Mouse (Mus musculus) hindbrain, embryonic 10.5 days (tissue): ENCODE measurements around the gene Clint1. TPM values are rescaled to one million over a fixed set of nuclear protein-coding genes. Genes with fewer than 3 reads are reported as not detected.

Experiments
- DNase-seq: peaks from one replicate; pipeline ENCODE4 v3.0.0-alpha.2; 2017; ENCODE audit warnings: low spot score
- H3K27ac ChIP-seq: fragments of 300-500 bp; sonication (generic); 2 replicates; pipeline ENCODE4 v1.5.1; 2016; ENCODE audit warnings: mild to moderate bottlenecking, moderate library complexity
- H3K27me3 ChIP-seq: fragments of 300-500 bp; sonication (generic); 2 replicates; pipeline ENCODE4 v1.6.1; 2016; ENCODE audit warnings: mild to moderate bottlenecking; ENCODE audit not compliant: poor library complexity, insufficient read depth, severe bottlenecking
- H3K36me3 ChIP-seq: fragments of 300-500 bp; sonication (generic); 2 replicates; pipeline ENCODE4 v1.6.1; 2016; ENCODE audit warnings: mild to moderate bottlenecking, moderate library complexity
- H3K4me1 ChIP-seq: fragments of 300-500 bp; sonication (generic); replicated peaks from 2 replicates; pipeline ENCODE4 v1.6.1; 2016; ENCODE audit warnings: mild to moderate bottlenecking
- H3K4me3 ChIP-seq: fragments of 300-500 bp; sonication (generic); 2 replicates; pipeline ENCODE4 v1.5.1; 2016; ENCODE audit warnings: mild to moderate bottlenecking, moderate library complexity
- H3K9me3 ChIP-seq: fragments of 300-500 bp; sonication (generic); 2 replicates; pipeline ENCODE4 v1.6.1; 2016; ENCODE audit warnings: mild to moderate bottlenecking, moderate library complexity
- WGBS: fragments of 180-500 bp; shearing (Covaris S2); methylation state at CpG from one replicate; pipeline ENCODE4 v1.1.7; 2016; 5-methylcytosine and 5-hydroxymethylcytosine counted together
- polyA plus RNA-seq: library from polyadenylated mRNA; unstranded; fragments of >200 nt; fragmentation: Nextera tagmentation; extraction: Ambion mirVana; gene quantifications from 2 replicates; pipeline ENCODE4 v1.2.1, GENCODE M21; 2016

Gene Clint1
- polyA plus RNA-seq: 59.1 and 62.2 TPM in 2 replicates

GRCm38 (mm10) chr11:45851516-45852123, at the start of gene Clint1:
Gene Clint1 (plus strand): TSS chr11:45852051.
- Histone ChIP-seq H3K27me3 (no peaks in the 10 kb centered on the region), H3K4me1 (peaks cover 23% of the 10 kb centered on the region), H3K36me3 (peaks cover 30% of the 10 kb centered on the region), H3K4me3 (peak within 1 kb of the TSS; percentile 92), H3K27ac (peak within 1 kb of the TSS; percentile 95), H3K9me3 (no peaks in the 10 kb centered on the region)
- peak; percentile 82 for DNase-seq
- WGBS: under 1% methylated on average over 57 of the region's 57 CpGs

- Histone ChIP-seq H3K4me1 (peaks cover 5% of the 10 kb centered on the region; the same call in 1 of the 2 replicates), H3K4me3 (no peak overlapping the region), H3K36me3 (no peaks in the 10 kb centered on the region), H3K9me3 (no peaks in the 10 kb centered on the region), H3K27ac (no peak overlapping the region), H3K27me3 (no peaks in the 10 kb centered on the region)
- DNase-seq: no peak
- WGBS: 86% methylated on average over 4 of the region's 4 CpGs
These were observed 47.8 kb upstream of the Clint1 start for GRCm38 (mm10) chr11:45804068-45804467.

- WGBS: 78% methylated on average over 6 of the region's 6 CpGs
- Histone ChIP-seq H3K36me3 (no peaks in the 10 kb centered on the region), H3K9me3 (no peaks in the 10 kb centered on the region), H3K4me1 (no peaks in the 10 kb centered on the region), H3K4me3 (no peak overlapping the region), H3K27ac (no peak overlapping the region), H3K27me3 (no peaks in the 10 kb centered on the region)
- DNase-seq: no peak
These were observed 46.5 kb upstream of the Clint1 start for GRCm38 (mm10) chr11:45805312-45805772.

GRCm38 (mm10) chr11:45805810-45806209, 46.0 kb upstream of the Clint1 start:
- 79% methylated on average over 2 of the region's 2 CpGs for WGBS
- Histone ChIP-seq H3K4me1 (no peaks in the 10 kb centered on the region), H3K27me3 (no peaks in the 10 kb centered on the region), H3K4me3 (no peak overlapping the region), H3K27ac (no peak overlapping the region), H3K36me3 (no peaks in the 10 kb centered on the region), H3K9me3 (no peaks in the 10 kb centered on the region)
- no peak for DNase-seq

GRCm38 (mm10) chr11:45806264-45806663, 45.6 kb upstream of the Clint1 start:
- Histone ChIP-seq H3K4me1 (no peaks in the 10 kb centered on the region), H3K4me3 (no peak overlapping the region), H3K27me3 (no peaks in the 10 kb centered on the region), H3K27ac (no peak overlapping the region), H3K9me3 (no peaks in the 10 kb centered on the region), H3K36me3 (no peaks in the 10 kb centered on the region)
- 87% methylated on average over 2 of the region's 2 CpGs for WGBS
- no peak for DNase-seq

- no peak for DNase-seq
- Histone ChIP-seq H3K27me3 (no peaks in the 10 kb centered on the region), H3K4me3 (no peak overlapping the region), H3K4me1 (no peaks in the 10 kb centered on the region), H3K36me3 (no peaks in the 10 kb centered on the region), H3K27ac (no peak overlapping the region), H3K9me3 (no peaks in the 10 kb centered on the region)
- WGBS: 86% methylated on average over 3 of the region's 3 CpGs
These were observed 45.0 kb upstream of the Clint1 start for GRCm38 (mm10) chr11:45806809-45807208.

GRCm38 (mm10) chr11:45807820-45808219, 44.0 kb upstream of the Clint1 start:
- Histone ChIP-seq H3K4me3 (no peak overlapping the region), H3K9me3 (no peaks in the 10 kb centered on the region), H3K27ac (no peak overlapping the region), H3K4me1 (no peaks in the 10 kb centered on the region), H3K36me3 (no peaks in the 10 kb centered on the region), H3K27me3 (no peaks in the 10 kb centered on the region)
- no peak for DNase-seq
- WGBS: 86% methylated on average over 12 of the region's 12 CpGs

GRCm38 (mm10) chr11:45809424-45809823, 42.4 kb upstream of the Clint1 start:
- Histone ChIP-seq H3K36me3 (no peaks in the 10 kb centered on the region), H3K4me3 (no peak overlapping the region), H3K9me3 (no peaks in the 10 kb centered on the region), H3K27me3 (no peaks in the 10 kb centered on the region), H3K27ac (no peak overlapping the region), H3K4me1 (0 out of 2 replicates have a peak, but pooled peaks cover 6% of the 10 kb centered on the region)
- no peak for DNase-seq
- 75% methylated on average over 5 of the region's 5 CpGs for WGBS

- H3K27me3 ChIP-seq: no peaks in the 10 kb centered on the region
- H3K4me1 ChIP-seq: 0 out of 2 replicates have a peak, but pooled peaks cover 6% of the 10 kb centered on the region
- no peaks in the 10 kb centered on the region for H3K36me3 ChIP-seq
- H3K27ac ChIP-seq: no peak overlapping the region
- H3K4me3 ChIP-seq: no peak overlapping the region
- H3K9me3 ChIP-seq: no peaks in the 10 kb centered on the region
- DNase-seq: no peak
- 85% methylated on average over 6 of the region's 6 CpGs for WGBS
These were observed 41.8 kb upstream of the Clint1 start for GRCm38 (mm10) chr11:45810056-45810455.

- 93% methylated on average over 8 of the region's 8 CpGs for WGBS
- no peak overlapping the region for H3K4me3 ChIP-seq
These were observed 41.0 kb upstream of the Clint1 start for GRCm38 (mm10) chr11:45810805-45811204.

GRCm38 (mm10) chr11:45815603-45816002, 36.2 kb upstream of the Clint1 start:
- H3K27me3 ChIP-seq: no peaks in the 10 kb centered on the region
- no peaks in the 10 kb centered on the region for H3K9me3 ChIP-seq
- WGBS: 87% methylated on average over 10 of the region's 10 CpGs
- 0 out of 2 replicates have a peak, but pooled peaks cover 6% of the 10 kb centered on the region for H3K4me1 ChIP-seq
- no peak for DNase-seq
- H3K4me3 ChIP-seq: no peak overlapping the region
- no peak overlapping the region for H3K27ac ChIP-seq
- H3K36me3 ChIP-seq: no peaks in the 10 kb centered on the region

More at GRCm38 (mm10) chr11:45810805-45811204, 41.0 kb upstream of the Clint1 start:
- H3K27ac ChIP-seq: no peak overlapping the region
- no peak for DNase-seq
- no peaks in the 10 kb centered on the region for H3K27me3 ChIP-seq
- H3K4me1 ChIP-seq: 0 out of 2 replicates have a peak, but pooled peaks cover 6% of the 10 kb centered on the region
- H3K9me3 ChIP-seq: no peaks in the 10 kb centered on the region
- H3K36me3 ChIP-seq: no peaks in the 10 kb centered on the region

GRCm38 (mm10) chr11:45816712-45817111, 35.1 kb upstream of the Clint1 start:
- WGBS: 69% methylated on average over 1 of the region's 1 CpGs
- Histone ChIP-seq H3K9me3 (no peaks in the 10 kb centered on the region), H3K27me3 (no peaks in the 10 kb centered on the region), H3K36me3 (no peaks in the 10 kb centered on the region), H3K27ac (no peak overlapping the region), H3K4me1 (0 out of 2 replicates have a peak, but pooled peaks cover 6% of the 10 kb centered on the region), H3K4me3 (no peak overlapping the region)
- DNase-seq: no peak

- Histone ChIP-seq H3K4me1 (0 out of 2 replicates have a peak, but pooled peaks cover 5% of the 10 kb centered on the region), H3K27me3 (no peaks in the 10 kb centered on the region), H3K27ac (no peak overlapping the region), H3K9me3 (no peaks in the 10 kb centered on the region), H3K4me3 (no peak overlapping the region), H3K36me3 (no peaks in the 10 kb centered on the region)
- DNase-seq: no peak
- WGBS: 54% methylated on average over 3 of the region's 3 CpGs
These were observed 33.9 kb upstream of the Clint1 start for GRCm38 (mm10) chr11:45817996-45818395.
